Comparison of ENCODE assay signal across 15 mouse cellular contexts in genomic region chr7:81176187-81176769, GRCm38 (mm10). TPM values are rescaled to one million over a fixed set of nuclear protein-coding genes. Genes with fewer than 3 reads are reported as not detected.
DNase-seq lines count a peak whose midpoint lies in the region; ATAC-seq lines count a peak whose summit lies in the region.
"Had no signal": no experiment of that assay in that cellular context is flagged by ENCODE, and none has a peak within 500 bp of the region (broad histone marks: within the 10 kb centered on the region; RNA-seq: fewer than 3 reads in every experiment).

No protein-coding gene starts in this region.

- ATAC-seq in granulocyte monocyte progenitor cell, adult 5-6 weeks (replicated peaks; ENCODE audit: poor library complexity, severe bottlenecking) = peak; percentile 76
- peak; percentile 77 for ATAC-seq in megakaryocyte, adult 5-6 weeks (ENCODE audit: poor library complexity, severe bottlenecking)
- ATAC-seq: hindbrain, embryonic 16.5 days had no signal

- peak; percentile 36 for DNase-seq in gastrocnemius, adult 18-20 months (ENCODE audit: low spot score)
- DNase-seq in gastrocnemius, postnatal 25 days = no peak
- peak; percentile 20 for DNase-seq in 3T3-L1 (ENCODE audit: low read depth, low spot score)
- no peak for DNase-seq in thymus, postnatal 14 days
- no peak for DNase-seq in kidney, adult 18-20 months
- no peak for DNase-seq in urinary bladder, adult 18-20 months (ENCODE audit: low spot score in 2 of 2)
- DNase-seq: adrenal gland, postnatal 10 days; cerebellum, adult 11-12 months; kidney, adult 8-10 months; kidney, postnatal 36 days; liver; thymus, adult 18-20 months had no signal

RNA-seq across cellular contexts. Expression of gene Pde8a, which starts 37.1 kb away (rescaled TPM):
- 10 to 100 TPM; 13.2 to 13.8 TPM for total RNA-seq in gastrocnemius, adult 18-20 months (2021)
- 1 to 10 TPM; 5.2 to 8.3 TPM for total RNA-seq in gastrocnemius, postnatal 25 days (2021)
- total RNA-seq in granulocyte monocyte progenitor cell, adult 5-6 weeks (2014; fragmentation: Nextera tagmentation) = 3.4 and 9.3 TPM in 2 replicates
- 1.8 and 6.2 TPM in 2 replicates for total RNA-seq in granulocyte monocyte progenitor cell, adult 5-6 weeks (2017)
- 14.4 and 15.9 TPM in 2 replicates for total RNA-seq in megakaryocyte, adult 5-6 weeks (2015)
- total RNA-seq in megakaryocyte, adult 5-6 weeks (2017) = 6.4 and 8.4 TPM in 2 replicates

Comparison
In these comparisons a context has a peak if more than half of its experiments do, and no peak if none do; other contexts are left out.
1. DNase-seq: peak in gastrocnemius, adult 18-20 months (single experiment) and 3T3-L1 (single experiment); none in gastrocnemius, postnatal 25 days (single experiment), thymus, postnatal 14 days (single experiment), kidney, adult 18-20 months (single experiment) and urinary bladder, adult 18-20 months (0 of 2).